Mouse (Mus musculus): Measurements from ENCODE around the gene Lrrc20.

Gene Lrrc20

DNA sequence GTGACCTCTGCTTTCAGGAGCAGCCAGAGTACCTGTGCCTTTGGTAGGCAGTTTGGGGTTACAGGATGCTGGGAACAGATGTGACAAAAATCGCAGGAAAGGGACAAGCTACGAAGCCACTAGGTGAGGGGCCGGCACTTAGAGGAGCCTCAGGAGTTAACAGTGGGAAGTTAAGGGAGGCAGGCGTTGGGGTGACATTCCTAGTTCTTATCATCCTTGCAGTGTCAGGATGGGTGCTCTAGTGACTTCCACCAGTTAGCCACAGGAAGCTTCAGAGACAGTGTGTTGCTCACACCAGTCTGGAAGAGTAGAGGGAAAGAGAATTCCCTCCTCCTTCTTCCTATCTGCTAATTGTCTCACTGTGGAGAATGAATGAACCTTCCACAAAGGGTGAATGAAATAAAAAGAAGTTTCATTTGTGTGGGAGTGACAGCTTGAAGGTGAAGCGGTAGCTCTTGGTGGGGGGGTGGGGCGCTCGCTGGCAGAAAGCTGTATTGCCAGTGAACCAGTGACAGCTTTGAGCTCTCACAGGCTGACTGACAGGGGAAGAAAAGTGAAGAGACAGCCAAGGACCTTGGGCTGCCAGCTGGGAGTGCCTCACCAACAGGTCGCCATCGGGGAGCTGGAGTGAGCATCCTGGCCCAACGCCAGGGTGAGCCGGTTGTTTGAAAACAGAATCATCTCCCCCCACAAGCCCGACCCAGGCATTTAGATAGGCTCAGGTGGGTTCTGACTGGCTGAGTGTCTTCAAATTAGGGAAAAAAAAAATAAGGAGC, 41.9 kb downstream of the Lrrc20 start:
- no peak for DNase-seq (ENCODE audit: extremely low spot score)

DNA sequence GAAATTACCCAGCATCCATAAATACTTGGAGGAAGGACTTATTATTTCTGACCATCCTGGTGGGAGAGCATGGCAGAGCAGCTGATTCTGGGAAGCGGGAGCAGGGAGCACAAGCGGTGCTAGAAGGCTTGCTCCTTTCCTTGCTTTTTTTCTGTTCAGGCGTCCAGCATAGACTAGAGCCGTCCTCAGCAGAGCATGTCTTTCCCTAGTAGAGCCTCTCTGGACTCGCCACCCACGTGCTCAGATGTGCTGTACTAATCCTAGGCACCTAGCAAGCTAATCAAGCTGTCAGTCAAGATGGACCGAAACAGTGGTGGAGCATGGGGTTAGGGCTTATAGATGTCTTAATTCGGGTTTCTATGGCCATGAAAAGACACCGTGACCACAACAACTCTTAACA, 42.7 kb downstream of the Lrrc20 start:
- DNase-seq (ENCODE audit: extremely low spot score) = no peak

DNA sequence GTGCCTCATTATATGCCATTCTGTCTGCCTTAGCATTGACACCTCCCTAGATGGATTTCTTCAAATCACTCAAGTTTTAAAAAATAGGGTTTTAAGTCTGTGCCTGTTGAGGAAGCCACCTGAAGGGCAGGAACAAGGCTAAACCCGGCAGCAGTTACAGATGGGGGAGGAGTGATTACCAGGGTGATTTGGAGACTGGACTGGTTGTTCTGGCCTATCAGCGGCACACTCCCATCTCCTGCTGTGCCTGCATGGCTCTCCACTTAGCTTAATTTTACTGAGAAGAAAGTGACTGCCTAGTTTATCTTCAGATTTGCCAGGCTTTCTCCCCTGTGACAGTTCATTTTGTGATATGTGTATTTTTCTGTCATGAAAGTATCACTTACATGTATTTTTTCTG, 43.9 kb downstream of the Lrrc20 start:
- DNase-seq (ENCODE audit: extremely low spot score) = no peak

DNA sequence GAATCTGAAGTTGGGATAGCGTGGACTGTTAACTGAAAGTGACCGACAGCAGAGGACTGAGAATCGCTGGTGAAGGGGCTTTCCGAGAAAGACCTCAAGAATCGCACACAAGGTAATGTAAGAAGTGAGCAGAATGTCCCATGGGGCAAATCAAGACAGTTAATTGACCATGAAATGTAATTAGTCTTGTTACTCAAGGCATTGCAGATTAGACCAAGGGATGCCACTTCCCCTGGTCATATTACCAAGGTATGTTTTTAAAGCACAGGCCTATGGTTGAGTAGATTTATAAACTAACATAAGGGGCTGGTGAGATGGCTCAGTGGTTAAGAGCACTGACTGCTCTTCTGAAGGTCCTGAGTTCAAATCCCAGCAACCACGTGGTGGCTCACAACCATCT, 45.1 kb downstream of the Lrrc20 start:
- no peak for DNase-seq (ENCODE audit: extremely low spot score)

DNA sequence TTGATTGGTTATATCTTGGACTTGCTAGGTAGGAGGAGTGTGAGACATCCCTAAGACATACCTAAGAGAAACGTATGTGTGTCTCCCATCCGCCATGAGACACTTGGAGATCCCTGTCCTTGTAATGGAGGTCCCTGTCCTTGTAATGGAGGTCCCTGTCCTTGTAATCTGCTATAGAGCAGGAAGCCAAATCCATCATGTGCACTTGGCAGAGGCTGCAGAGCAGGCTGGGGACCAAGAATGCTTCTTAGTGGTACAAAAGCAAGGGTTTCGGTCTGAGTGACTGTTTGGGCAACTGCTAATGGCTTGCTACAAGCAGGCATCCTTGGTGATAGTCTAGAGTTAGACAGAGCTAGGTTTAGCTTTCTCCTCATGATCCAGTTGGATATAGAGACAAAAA, 55.3 kb downstream of the Lrrc20 start:
- no peak for DNase-seq (ENCODE audit: extremely low spot score)

DNA sequence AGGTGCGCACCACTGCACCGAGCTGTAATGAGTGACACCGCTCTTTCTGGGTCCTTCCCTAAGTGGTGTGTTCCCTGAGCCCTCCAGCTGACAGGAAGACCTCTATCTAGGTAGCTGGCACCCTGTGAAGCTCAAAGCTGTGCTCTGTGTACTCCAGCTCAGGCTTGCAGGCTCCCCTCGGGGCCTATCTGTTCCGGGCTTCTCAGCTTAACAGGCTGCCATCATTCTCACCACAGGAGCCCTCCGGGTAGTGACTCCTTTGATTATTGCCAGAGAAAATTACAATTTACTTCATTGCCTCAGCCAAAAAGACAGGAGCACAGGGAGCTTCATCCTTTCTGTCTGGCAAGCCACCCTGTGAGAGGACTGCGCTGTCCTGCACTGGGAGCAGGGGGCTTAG, 57.7 kb downstream of the Lrrc20 start:
- no peak for DNase-seq (ENCODE audit: extremely low spot score)

DNA sequence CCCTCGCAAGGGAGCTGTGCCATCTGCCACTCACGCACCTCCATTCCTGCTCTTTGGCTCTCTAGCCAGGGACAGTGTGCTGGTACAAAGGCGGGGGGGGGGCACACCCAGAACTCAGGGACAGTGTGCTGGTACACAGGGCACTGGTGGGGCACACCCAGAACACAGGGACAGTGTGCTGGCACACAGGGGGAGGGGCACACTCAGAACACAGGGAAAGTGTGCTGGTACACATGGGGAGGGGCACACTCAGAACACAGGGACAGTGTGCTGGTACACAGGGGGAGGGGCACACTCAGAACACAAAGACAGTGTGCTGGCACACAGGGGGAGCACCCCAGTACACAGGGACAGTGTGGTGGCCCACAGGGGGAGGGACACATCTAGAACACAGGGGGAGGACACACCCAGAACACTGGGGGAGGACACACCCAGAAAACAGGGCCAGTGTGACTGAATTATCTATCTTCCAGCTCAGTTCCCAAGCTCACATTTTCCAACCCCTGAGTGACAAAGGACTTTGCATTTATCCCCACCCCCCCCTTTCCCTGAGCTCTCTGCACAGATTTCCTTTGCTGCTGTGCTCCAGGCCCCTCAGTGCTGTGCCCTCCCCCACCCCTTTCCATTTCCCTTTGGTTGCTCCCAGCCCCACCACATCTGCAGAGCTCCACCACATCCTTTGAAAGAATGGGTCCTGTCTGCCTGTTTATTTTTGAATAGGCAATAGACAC, 58.9 kb downstream of the Lrrc20 start:
- peak; percentile 61 for DNase-seq (ENCODE audit: extremely low spot score)

DNA sequence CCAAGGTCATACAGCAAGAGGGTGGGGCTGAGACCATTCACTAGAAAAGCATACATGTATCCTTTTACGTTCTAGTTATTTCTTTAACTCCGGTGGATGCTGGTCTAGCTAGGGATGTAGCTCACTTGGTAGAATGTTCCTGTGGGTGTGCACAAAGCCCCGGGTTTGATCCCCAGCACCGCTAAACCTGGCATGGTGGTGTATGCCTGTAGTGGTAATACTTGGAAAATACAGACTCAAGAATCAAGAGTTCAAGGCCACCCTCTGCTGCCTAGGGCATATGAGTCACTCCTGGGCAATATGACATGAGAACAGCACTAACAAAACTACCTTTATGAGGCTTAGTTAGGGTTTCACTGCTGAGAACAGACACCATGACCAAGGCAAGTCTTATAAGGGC, 59.8 kb downstream of the Lrrc20 start:
- DNase-seq (ENCODE audit: extremely low spot score) = no peak

DNA sequence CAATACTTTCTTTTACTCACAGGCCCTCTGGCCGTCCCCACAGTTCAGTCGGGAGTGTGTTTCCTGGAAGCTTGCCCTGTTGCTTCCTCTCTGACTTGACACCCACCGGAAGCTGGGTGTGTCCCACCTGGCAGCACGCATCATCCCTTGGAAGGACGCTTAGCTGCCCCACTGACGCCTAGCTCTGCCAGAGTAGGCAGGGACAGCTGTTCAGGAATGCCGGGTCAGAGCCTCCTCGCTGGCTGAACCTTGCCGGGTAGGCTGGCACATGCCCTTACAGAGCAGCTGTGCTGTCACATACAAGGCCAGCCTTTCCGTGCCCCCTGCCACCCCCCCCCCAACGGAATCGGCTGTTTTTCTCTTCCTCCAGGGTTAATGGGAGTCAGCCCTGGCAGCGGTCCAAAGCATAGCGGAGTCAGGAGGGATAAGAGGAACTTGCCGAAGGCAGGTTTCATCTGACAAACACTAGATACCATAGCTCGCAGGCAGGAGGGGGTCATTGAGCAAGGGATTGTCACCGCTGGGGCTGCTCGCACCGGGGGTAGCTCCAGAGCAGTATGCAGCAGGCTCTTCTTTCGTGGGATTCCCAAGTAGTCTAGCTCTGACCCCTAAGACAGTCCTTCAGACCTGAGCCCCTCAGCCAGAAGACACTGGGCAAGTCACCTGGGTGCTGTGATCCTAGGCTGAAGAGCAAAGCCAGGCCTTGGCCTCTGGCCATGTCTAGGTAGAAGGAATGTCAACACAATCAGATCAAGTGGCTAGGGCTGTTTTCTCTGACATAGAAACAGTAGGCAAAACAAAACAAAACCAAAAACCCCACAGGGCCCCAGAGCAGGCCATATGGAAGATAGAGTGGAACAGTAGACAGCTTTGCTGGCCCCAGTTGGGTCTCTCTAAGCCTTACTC, 60.8 kb downstream of the Lrrc20 start:
- DNase-seq (ENCODE audit: extremely low spot score) = no peak

DNA sequence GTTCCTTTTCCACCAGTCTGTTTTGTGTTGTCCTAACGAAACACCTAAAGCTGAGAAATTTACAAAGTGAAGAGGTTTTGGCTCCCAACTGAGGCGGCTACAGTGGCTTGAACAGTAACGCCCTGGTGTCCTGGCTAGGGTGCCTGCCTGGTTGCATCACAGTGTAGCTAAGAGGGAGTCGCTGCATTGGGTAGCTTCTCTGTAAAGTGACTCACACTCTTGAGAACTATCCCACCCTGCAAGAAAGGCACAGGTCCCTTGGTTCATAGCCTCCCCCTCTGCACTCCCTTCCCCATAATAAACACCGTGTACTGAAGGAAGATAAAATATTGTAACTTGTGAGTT, 61.4 kb downstream of the Lrrc20 start:
- no peak for DNase-seq (ENCODE audit: extremely low spot score)

DNA sequence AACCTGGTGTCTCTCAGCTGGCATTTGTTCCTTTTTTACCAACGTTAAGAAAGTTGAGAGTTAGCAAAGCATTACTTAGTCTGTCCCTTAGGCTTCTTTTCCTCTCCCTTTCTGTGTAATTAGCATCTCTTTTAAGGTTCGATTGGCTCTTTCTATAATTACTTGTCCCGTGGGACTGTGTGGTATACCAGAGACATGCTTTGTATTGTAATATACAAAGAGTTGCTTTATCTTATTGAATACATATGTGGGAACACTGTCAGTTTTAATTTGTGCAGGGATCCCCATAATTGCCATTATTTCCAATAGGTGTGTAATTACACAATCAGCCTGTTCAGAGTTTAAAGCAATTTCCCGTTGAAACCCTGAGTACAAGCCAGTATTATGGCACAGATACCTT, 62.8 kb downstream of the Lrrc20 start:
- no peak for DNase-seq (ENCODE audit: extremely low spot score)

DNA sequence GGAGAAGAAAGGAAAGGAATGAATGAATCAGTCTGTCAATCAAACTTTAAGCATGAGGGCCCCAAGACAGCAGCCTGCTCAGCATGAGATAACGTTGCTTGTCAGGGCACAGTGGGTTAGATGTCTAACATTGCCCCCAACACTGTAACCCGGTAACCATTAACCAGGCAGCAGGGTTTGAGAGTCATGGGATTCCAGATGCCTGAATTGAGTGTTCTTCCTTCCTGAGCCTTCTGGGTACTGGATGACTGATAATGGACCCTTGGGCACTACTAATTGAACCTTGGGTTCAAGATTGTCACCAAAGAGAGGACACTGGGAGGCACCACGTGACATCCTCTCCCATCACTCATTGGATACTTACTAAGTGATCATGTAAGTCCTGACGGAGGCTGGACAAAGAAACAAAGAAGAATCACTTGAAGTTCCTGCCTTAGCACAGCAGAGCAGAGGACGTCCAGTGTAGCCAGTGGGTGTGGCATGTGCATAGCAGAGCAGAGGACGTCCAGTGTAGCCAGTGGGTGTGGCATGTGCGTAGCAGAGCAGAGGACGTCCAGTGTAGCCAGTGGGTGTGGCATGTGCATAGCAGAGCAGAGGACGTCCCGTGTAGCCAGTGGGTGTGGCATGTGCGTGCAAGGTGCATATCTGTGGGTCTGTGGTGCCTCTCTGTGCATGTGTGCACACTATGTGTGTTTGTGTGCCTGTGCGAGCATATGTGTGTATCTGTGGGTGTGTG, 68.7 kb downstream of the Lrrc20 start:
- DNase-seq (ENCODE audit: extremely low spot score) = no peak

DNA sequence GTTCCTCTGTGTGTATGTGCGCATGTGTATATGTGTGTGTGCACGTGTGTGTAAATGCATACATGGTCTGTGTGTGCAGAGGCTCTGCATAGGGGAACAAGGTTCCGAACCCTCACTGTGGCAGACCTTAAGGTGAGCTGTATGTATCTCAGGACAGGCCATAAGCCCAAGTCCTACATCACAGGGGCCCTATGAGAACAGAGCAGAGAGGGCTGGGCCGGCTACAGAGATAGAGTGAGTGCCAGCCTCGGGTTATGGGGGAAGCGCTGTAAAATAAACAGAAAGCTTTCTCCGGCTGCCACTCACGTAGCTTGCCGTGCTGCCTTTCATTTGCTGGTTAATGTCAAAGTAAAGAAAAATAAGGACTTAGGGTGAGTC, 69.3 kb downstream of the Lrrc20 start:
- DNase-seq (ENCODE audit: extremely low spot score) = no peak

DNA sequence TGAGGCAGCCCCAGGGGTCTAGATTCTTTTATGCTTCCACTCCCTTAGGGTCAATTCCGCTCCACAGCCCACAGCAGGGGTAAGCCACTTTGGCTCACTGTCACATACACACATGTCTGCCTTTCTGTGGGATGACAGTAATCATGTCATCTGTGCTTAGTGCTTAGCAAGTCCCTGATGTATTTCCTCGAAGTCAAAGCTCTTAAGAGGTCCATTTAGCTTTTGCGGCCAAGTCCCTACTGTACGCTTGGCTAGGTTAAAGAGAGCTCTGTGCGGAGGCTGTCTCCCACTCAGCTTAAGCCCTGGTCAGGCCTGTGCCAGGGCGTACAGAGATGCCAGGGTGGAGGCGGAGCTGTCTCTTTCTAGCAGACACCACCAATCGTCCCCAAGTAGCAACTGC, 74.5 kb downstream of the Lrrc20 start:
- DNase-seq (ENCODE audit: extremely low spot score) = no peak

DNA sequence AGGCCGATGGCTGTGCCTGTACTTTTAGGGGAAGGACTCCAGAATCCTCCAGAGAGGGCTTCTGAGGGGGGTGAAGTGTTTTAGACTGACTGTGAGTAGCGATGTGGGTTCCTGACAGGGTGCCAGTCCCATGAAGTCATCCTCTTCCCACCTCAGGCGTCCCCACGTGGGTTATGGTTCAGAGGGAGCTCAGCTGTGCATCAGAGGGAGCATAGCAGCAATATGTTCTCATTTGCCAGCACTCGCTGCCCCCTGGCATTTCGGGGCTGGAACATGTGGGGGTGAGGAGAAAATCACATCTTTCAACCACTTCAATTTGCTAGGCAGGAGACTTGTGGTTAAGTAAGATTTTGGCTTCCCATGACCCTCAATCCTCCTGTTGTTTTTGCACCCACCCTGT, 79.6 kb downstream of the Lrrc20 start:
- DNase-seq (ENCODE audit: extremely low spot score) = no peak

DNA sequence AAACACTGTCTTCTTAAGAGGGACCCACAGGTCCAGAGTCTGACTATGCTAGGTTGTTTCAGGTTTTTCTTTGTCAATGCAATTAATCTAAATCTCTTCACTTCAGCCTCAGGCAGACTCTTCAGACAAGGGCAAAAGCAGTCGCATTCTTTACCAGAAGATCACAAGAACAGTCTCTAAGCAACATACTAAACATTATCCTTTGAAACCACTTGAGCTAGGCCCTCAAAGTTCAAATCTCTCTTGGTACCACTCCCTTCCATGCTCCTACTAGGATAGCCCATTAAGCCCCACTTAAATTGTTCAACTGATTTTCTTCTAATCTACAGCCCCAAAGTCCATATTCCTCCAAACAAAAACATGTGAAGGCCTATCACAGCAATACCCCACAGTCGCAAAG, 83.0 kb downstream of the Lrrc20 start:
- DNase-seq (ENCODE audit: extremely low spot score) = no peak

DNA sequence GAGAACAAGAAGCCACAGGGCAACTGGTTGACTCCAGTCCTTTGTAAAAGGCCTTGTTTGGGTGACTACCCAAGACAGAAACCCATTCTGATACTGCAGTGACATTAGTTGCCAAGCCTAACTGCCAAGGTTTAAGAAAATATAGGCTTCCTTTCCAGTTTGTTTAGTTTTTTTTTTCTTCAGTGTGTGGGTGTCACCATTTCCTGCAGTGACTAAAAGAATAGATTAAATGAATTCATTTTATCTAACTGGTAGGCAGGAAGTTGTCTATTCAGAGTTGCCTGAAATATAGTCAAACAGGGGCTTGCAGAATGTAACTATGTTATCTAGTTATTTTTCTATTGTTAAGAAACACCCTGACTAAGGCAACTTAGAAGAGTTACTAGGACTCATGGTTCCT, 83.9 kb downstream of the Lrrc20 start:
- DNase-seq (ENCODE audit: extremely low spot score) = no peak

DNA sequence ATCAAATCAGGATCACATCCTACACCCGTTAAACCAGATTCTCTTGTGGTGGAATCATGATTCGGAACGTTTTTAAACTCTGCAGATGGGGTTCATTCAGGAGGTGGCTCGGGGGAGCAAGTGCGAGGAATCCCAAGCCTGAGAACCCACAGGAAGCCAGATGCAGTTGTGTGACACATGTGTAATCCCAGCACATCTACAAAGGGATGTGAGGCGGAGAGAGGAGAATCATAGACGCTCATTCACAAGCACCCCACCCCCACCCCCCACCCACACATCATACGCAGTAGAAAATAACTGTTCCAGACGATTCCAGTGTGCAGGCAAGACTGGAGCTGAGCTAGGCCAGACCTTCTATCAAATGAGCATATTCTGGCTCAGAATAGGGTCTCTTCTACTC, 87.9 kb downstream of the Lrrc20 start:
- no peak for DNase-seq (ENCODE audit: extremely low spot score)

DNA sequence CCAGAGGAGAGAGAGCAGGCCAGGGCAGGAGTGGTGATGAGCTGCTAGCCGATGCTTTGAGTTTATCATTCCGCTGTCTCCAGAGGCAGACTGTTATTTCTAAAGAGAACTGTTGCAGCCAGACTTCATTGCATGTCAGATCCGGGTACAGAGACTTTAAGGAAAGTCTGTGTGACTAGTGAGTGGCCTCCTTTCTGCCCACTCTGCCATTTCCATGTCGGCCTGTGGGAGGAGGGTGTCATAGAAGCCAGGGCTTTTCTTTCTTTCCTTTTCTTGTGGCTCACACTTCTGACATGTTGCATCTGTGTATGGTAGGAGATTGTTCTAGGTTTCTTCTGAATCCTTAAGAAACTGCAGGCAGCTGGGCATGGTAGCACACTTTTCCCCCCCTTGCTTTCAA, 88.8 kb downstream of the Lrrc20 start:
- DNase-seq (ENCODE audit: extremely low spot score) = no peak

DNA sequence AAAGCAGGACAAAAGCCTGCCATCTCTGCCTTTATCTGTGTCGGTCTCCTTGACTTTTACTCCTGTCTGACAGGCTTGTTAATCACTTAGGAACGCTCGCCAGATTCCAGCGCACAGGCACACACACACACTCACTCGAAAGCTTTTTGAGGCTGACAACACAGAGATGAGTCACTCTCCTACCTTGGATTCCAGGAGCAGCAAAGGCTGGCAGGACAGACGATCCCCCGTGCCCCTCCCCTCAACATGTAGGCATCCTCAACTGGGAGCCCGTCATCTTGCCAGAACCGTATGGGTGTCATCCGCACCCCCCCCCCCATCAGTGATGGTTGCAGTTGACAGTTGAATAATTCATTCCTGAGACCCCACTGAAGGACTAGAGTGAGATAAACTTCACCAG, 94.6 kb downstream of the Lrrc20 start:
- no peak for DNase-seq (ENCODE audit: extremely low spot score)

DNA sequence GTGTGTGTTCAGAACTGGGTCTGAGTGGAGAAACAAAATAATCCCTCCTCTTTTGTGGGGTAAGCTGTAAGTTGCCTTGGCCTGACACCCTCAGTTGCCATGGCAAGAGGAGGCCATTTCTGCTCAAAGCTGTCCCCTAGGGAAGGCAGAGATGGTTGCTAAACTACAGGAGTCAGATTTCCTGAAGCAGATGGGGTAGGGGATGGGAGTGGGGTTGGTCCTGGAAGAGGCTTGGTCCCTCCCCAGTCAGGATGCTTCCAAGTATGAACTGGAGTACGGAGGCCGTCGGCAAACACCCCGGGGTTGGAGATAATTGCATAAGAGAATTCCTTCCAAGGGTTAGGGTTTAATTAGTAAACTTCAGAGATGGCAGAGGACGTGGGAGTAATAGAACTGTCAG, 96.5 kb downstream of the Lrrc20 start:
- DNase-seq (ENCODE audit: extremely low spot score) = no peak

DNA sequence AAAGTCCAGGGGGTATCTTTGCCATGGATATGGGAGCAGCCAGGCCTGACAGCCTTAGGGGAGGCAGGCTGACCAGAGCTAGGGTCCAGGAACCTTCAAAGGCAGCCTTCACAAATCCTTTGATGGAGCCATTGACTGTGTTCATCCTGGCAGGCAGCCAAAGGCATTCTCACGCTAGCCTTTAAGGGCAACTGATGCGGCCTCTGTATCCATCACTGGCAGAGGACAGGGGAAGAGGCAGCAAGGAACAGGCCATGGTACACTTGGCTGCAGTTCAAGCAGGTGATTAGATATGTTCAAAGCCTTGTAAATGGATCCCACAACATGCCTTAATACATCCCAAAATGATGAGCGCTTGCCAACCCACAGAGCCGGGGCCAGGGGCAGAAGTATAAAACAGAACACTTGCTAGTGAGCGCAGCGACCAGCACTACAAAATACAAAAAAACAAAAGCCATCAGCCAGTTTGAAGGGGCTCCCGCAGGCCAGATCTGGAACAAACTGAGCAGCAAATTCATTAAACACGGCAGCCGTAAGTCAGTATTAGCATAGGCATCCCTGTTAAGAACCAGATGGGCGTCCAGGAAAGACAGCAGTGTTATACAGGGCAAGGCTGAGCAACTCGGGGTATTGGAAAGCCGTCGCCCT, 100.6 kb downstream of the Lrrc20 start:
- no peak for DNase-seq (ENCODE audit: extremely low spot score)

All from embryo, embryonic 9.5 days (tissue).